Mouse (Mus musculus) liver, postnatal 0 days (tissue): ENCODE data around the gene Gm21905.

ENCODE experiments used
- CTCF ChIP-seq: sonication (generic); IDR thresholded peaks from 2 replicates; pipeline ENCODE4 v1.5.1; 2016; ENCODE audit warnings: antibody characterized with exemption, low read depth
- EP300 ChIP-seq: IDR thresholded peaks from 2 replicates; pipeline ENCODE4 v1.6.1; 2016; ENCODE audit warnings: antibody characterized with exemption, low read depth, mild to moderate bottlenecking

DNA sequence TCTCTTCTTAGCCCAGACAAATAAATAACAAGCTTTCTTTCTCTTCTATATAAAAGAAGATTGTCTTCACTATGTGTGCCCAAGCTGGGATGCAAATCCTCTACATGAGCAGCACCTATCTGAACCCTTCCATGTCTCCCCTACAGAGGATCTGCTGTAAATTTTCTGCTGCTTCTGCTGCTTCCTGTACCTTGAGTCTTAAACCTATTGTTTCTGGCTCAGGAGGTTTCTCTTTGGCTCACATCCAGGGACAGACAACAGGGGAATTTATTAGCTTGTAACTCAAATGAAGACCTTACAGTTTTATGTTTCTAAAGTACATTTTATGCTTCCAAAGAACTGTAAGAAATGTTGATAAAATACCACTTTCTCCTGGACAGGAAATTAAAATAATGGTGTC, 785 bp upstream of the Gm21905 start:
- TF ChIP-seq CTCF (no peak), EP300 (no peak)
